Mouse (Mus musculus): ENCODE data around the gene Ear14.
"Not testable (repeated sequence)": the region's sequence is repeated elsewhere in the genome, so short reads cannot be mapped to it uniquely, and the experiment has no call there.

The Ear14 gene

DNA sequence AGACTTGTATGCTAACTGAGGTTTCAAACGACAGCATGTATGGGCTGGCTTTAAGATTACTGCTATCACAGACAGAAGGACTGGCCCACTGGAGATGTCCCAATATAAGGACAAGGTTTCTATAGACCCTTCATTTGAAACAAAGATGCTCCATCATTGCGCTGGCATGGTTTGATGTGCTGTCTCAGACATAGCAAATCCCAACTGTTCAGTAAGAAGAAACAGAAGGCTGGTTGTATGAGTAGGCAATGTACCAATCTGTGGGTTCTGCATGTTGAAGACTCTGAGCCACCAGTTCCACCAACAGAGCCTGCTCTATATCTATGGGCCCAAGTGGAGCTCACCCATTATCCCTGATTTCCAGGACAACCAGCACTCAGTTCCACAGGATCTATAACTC, at the start of gene Ear14:
Ear14 (plus strand) TSS at position 277 of the 400 bp plus-strand sequence.
- DNase-seq: no peak

DNA sequence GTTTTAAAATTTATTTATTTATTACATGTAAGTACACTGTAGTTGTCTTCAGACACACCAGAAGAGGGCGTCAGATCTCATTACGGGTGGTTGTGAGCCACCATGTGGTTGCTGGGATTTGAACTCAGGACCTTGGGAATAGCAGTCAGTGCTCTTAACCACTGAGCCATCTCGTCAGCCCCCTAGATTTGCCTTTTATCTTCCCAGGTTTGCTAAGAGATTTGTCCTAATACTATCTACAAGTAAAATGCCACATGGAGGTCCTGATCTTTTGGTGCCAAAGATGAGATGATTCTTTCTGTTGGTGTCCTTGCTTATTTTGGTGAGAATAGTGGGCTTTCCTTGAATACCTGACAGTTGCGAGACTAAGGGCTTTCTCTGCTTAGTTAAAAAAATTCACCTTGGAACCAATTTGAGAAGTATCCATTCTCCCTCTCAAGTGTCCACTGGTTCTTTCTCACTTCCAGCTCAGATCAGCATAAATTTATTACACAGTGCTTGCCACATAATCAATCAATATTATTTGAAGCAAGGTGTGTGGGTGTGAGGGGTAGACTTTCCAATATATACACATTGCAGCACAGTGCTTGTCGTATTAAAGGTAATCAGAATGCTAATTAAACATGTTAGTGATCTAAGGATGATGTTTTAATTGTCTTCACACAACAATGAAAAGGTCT, 47.0 kb upstream of the Ear14 start:
- no peak for DNase-seq

DNA sequence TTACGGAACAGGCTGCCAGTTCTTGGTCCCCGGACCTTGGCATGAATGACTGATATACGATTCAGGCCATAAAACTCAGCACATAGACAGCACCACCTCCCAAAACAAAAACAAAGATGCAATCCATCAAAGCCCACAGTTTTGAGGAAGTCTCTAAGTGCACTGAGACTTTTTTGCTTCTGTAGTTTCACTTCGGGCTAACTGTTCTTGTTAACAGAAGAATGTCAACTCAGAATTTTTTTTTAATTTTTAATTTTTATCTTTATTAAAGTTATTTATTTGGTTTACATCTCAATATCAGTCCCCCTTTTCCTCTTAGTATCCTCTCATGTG, 46.5 kb upstream of the Ear14 start:
- DNase-seq: no peak

DNA sequence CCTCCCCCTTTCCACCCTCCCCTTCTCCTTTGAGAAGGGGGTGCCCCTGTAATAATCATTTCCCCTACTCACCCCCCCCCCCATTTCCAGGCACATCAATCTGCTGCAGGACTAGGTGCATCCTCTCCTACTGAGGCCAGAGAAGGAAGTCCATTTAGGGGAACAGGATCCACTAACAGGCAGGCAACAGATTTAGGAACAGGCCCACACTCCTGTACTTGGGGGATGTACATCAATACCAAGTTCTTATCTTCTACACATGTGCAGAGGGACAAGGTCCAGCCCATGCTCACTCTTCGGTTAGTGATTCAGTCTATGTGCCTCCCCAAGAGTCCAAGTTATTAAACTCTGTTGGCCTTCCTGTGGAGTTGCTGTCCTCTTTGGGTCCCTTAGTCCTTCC, 46.1 kb upstream of the Ear14 start:
- no peak for DNase-seq

- not testable (repeated sequence) for DNase-seq
These were observed 41.2 kb upstream of the Ear14 start, which contains the start of gene Rnase2b for GRCm38 (mm10) chr14:51161976-51162375. Rnase2b (plus strand) TSS chr14:51162260.

DNA sequence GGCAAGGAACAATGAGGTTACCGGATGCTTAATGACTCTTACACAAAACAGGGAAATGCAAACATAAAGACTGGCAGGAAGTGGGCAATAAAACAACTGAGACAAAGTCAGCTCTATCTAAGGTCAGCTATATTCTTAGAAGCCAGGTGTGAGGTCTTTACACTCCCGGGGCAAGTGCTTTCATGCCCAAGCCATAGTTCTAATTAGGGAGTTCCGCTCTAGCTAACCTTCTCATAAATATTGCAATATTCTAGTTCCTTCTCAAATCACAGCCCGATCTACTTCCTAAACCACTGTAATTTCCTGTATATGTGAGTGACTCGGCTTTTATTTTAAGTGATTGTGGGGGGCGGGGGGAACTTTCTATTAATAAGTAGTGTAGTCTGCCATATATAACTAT, 39.9 kb upstream of the Ear14 start:
- DNase-seq: not testable (repeated sequence)

GRCm38 (mm10) chr14:51165435-51165834, 37.8 kb upstream of the Ear14 start:
- DNase-seq: no peak

GRCm38 (mm10) chr14:51166068-51166467, 37.1 kb upstream of the Ear14 start:
- no peak for DNase-seq

GRCm38 (mm10) chr14:51172095-51172865, 30.9 kb upstream of the Ear14 start:
- peak; percentile 65 for DNase-seq

DNA sequence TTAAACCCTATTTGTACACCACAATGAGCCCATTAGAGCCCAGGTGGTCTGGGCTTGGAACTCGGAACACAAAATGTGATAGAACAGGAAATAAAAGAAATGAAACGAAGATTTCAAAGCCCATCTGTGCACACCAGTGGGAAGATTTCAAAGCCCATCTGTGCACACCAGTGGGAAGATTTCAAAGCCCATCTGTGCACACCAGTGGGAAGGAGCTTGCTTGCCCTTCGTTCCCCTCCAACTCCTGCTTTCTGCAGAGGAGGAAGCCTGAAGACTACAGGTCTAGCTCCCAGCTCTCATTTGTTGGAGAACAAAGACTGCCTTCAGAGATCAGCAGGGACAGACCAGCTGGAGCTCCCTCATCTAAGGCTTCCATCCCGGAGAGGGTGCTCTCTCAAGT, 30.2 kb upstream of the Ear14 start:
- DNase-seq: not testable (repeated sequence)

GRCm38 (mm10) chr14:51173843-51174242, 29.3 kb upstream of the Ear14 start:
- DNase-seq: no peak

DNA sequence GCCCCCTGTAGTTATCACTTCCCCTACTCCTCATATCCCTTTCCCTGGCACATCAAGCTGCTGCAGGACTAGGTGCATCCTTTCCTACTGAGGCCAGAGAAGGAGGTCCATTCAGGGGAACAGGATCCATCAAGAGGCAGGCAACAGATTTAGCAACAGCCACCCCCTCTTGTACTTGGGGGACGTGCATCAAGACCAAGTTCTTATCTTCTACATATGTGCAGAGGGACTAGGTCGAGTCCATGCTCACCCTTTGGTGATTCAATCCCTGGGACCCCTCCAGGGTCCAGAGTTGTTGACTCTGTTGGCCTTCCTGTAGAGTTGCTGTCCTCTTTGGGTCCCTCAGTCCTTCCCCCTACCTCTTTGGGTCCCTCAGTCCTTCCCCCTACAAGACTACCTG, 22.1 kb upstream of the Ear14 start:
- not testable (repeated sequence) for DNase-seq

- no peak for DNase-seq
These were observed 7.5 kb upstream of the Ear14 start for GRCm38 (mm10) chr14:51195681-51196080.

GRCm38 (mm10) chr14:51199098-51200023, 3.8 kb upstream of the Ear14 start, which contains the start of gene Ang2:
Ang2 (minus strand) TSS chr14:51199148.
- no peak for DNase-seq

DNA sequence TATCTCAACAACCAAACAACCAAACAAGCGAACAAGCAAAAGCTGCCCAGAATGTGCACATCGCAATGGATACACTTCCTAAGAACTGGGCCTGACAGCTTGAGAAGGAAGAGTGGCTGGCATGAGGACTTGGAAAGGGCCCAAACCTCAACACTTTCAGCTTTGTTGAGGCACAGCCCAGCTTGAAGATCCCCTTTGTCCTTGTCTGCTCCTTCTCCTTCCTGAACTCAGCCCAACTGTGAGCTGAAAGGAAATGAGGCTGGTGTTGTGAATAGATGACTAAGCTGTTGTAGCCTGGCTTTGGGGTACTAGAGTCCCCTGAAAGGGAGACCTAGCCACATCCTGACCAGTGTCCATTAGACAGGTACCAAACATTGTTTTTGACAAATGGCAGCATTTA, 3.1 kb upstream of the Ear14 start:
- DNase-seq: no peak

DNA sequence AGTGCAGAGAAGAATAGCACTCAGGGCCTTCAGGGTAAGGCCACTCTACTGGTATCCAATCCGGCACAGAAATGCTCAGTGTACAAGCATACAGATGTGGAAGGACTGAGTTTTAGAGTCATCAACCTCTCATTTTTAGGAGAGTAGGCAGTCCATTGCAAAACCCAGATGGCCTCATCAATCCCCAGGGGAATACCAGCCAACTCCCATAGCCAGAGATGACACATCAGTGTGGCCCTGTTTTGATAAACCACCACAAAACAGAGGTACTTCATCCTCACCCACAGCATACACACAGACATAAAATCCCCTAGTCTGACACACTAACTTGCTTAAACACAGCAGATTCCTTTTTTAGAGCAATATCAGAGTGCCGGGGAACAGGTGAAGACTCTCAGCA, 2.7 kb upstream of the Ear14 start:
- no peak for DNase-seq

DNA sequence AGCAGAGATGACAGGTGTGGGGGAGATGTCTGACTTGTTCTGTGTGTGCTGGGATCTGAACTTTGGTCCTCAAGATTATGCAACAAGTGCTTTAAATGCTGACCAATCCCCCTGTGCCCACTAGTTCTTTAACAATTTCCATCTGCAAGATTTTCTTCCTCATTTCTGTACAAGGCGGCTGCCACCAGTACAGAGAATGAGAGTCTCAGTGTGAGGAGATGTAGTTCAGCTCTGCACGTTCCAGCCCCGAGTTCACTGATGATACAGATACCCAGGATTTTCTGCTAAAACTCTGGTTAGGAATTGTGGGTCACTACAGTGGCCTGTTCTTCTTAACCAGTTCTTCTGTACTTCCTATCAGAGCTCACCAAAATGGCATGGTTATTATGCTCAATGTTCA, 16.9 kb downstream of the Ear14 start:
- DNase-seq: not testable (repeated sequence)

DNA sequence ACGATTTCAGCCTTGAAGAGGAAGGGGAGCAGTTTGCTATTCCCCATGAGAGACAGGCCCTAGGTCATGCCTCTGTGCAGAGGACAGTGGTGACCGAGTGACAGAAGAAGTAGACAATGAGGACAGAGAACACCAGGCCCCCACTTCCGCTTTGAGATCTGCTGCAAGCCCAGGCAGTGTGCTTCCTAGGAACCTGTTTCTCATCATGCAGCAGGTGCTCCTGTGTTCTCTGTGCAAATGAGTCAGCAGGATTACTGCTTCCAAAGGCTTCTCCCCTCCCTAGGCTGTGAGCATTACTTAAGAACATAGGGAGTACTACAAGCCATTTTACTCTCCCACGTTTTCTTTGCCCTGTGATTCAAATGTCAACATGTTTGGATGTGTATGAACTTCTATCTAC, 26.5 kb downstream of the Ear14 start:
- DNase-seq: not testable (repeated sequence)

- not testable (repeated sequence) for DNase-seq
These were observed 34.3 kb downstream of the Ear14 start for GRCm38 (mm10) chr14:51237488-51237887.

GRCm38 (mm10) chr14:51240899-51241298, 37.7 kb downstream of the Ear14 start:
- DNase-seq: peak; percentile 68

GRCm38 (mm10) chr14:51247736-51248135, 44.5 kb downstream of the Ear14 start:
- DNase-seq: no peak

- no peak for DNase-seq
These were observed 47.2 kb downstream of the Ear14 start for GRCm38 (mm10) chr14:51250348-51250747.

GRCm38 (mm10) chr14:51252206-51252605, 49.0 kb downstream of the Ear14 start:
- DNase-seq: not testable (repeated sequence)
